Mouse (Mus musculus): ENCODE results near the gene Slc25a13. TPM values are rescaled to one million over a fixed set of nuclear protein-coding genes. Genes with fewer than 3 reads are reported as not detected.

Gene Slc25a13
- polyA plus RNA-seq, 1 experiment from 2014 or later = 26.3 TPM

DNA sequence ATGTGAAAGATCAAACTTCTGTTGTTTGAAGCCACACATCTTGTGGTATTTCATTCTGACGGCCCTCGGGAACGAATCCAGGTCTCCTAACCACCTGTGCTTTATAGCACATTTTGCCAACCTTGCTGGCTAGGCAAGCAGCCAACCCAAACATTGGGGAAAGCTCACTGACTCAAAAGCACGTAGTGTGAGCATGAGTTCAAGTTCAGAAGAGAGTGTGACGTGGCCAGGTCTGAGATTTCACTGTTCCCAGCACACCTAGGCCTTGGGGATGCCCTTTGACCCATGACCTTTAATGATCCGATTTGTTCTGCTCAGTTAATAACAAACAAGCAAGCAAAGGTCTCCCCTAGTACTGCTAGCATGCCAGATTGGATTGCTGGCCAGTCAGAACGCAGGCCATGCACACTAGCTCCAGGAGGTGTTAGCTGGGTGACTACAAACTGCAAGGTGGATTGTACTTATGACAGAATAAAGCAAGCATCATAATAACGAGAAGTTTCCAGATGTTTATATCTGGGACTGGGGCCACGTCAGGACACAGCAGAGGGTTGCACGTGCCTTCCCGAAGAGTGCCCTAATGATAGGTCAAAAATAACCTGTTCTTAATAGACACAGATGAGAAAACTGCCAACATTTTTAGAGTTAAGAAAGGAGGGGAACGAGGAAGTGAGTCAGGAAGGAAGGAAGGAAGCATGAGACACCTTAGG lies 2.8 kb upstream of the Slc25a13 start:
- H3K9me3 ChIP-seq = no peaks in the 10 kb centered on the region
- no peak for ATAC-seq (ENCODE audit: insufficient number of reproducible peaks, insufficient read depth, low FRiP score, low TSS enrichment)
- H3K9ac ChIP-seq = no peak overlapping the region
- H3K4me2 ChIP-seq (replicated peaks) = no peak overlapping the region
- peaks cover 7% of the 10 kb centered on the region; the same call in 1 of the 2 replicates for H3K4me1 ChIP-seq
- no peak overlapping the region for H3K4me3 ChIP-seq
- H3K27ac ChIP-seq = no peak overlapping the region
- WGBS = 70% methylated on average over 12 of the region's 12 CpGs
- H3K36me3 ChIP-seq = no peaks in the 10 kb centered on the region
- H3K27me3 ChIP-seq = no peaks in the 10 kb centered on the region

DNA sequence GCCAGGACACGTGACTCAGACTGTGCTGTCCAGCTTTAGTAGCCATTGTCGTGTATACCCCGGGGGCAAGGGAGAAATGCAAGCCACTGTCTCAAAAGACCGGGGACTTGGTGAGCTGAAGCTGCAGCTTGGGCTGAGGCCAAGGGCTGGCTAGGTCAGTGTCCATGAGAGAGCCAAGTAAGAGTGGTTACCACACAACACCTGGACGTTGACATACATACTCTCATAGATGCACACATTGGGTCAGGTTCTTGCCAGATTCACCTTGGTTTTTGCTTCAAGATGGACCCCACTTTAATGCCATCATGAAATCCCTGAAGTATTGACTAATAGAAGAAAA lies 283 bp upstream of the Slc25a13 start:
- no peak for ATAC-seq (ENCODE audit: insufficient number of reproducible peaks, insufficient read depth, low FRiP score, low TSS enrichment)
- Histone ChIP-seq H3K4me2 (replicated peaks) (peak overlapping the region; percentile 91), H3K4me3 (peak overlapping the region; percentile 70), H3K9me3 (no peaks in the 10 kb centered on the region), H3K36me3 (no peaks in the 10 kb centered on the region), H3K27ac (peak overlapping the region; percentile 78; the same call in 1 of the 2 replicates), H3K9ac (no peak overlapping the region), H3K27me3 (no peaks in the 10 kb centered on the region), H3K4me1 (peaks cover 7% of the 10 kb centered on the region)
- 13% methylated on average over 5 of the region's 5 CpGs for WGBS

- Histone ChIP-seq H3K4me1 (peaks cover 10% of the 10 kb centered on the region), H3K27me3 (no peaks in the 10 kb centered on the region), H3K4me2 (replicated peaks) (peak overlapping the region; percentile 91), H3K4me3 (peak overlapping the region; percentile 70), H3K27ac (peak overlapping the region; percentile 78), H3K36me3 (no peaks in the 10 kb centered on the region), H3K9ac (peak overlapping the region; percentile 68), H3K9me3 (no peaks in the 10 kb centered on the region)
- no peak for ATAC-seq (ENCODE audit: insufficient number of reproducible peaks, insufficient read depth, low FRiP score, low TSS enrichment)
- 14% methylated on average over 5 of the region's 5 CpGs for WGBS
Observed at GRCm38 (mm10) chr6:6216120-6216506, 860 bp downstream of the Slc25a13 start.

DNA sequence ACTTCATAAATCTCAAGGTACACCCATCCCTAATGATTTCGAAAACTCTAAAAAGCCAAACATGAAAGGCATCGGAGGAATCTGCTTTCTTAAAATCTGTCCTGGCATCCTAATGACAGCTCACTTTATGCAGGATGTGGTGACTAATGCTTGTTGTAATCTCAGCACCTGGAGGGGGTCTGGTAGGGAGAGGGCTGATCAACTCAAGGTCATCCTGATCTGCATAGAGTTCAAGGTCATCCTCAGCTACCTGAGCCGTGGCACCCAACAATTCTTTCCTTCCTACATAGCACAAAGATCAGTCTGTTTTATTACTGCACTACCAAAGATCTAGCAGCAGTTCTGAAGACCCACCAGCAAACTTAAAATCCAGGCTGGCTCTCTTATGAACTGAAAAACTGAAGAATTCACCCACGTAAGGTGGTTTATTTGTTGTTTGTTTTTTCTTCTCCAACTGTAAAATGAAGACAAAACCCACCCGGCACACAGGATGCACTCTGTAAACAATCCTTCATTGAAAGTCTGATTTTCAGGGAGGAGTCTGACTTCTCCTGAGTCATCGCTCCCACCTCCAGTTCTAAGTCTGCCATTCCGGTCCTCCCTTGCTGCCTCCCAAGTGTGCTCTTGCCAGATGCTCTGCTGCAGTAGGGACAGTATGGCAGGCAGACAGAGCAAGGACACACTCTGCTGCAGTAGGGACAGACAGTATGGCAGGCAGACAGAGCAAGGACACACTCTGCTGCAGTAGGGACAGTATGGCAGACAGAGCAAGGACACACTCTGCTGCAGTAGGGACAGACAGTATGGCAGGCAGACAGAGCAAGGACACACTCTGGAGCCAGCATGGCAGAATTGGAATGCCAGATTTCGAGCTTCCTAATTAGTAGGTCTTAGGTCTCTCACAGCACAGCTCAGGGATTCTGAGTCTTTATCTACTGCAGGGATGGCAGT lies 4.3 kb downstream of the Slc25a13 start:
- Histone ChIP-seq H3K9me3 (no peaks in the 10 kb centered on the region), H3K27ac (no peak overlapping the region), H3K4me3 (no peak overlapping the region), H3K36me3 (no peaks in the 10 kb centered on the region), H3K27me3 (no peaks in the 10 kb centered on the region), H3K4me2 (replicated peaks) (no peak overlapping the region), H3K4me1 (peaks cover 12% of the 10 kb centered on the region), H3K9ac (no peak overlapping the region)
- 71% methylated on average over 8 of the region's 8 CpGs for WGBS
- no peak for ATAC-seq (ENCODE audit: insufficient number of reproducible peaks, insufficient read depth, low FRiP score, low TSS enrichment)

GRCm38 (mm10) chr6:6211958-6212357 lies 5.0 kb downstream of the Slc25a13 start:
- H3K27me3 ChIP-seq = no peaks in the 10 kb centered on the region
- WGBS = 77% methylated on average over 3 of the region's 3 CpGs
- H3K9me3 ChIP-seq = no peaks in the 10 kb centered on the region
- H3K4me3 ChIP-seq = no peak overlapping the region
- no peak overlapping the region for H3K4me2 ChIP-seq (replicated peaks)
- no peak for ATAC-seq (ENCODE audit: insufficient number of reproducible peaks, insufficient read depth, low FRiP score, low TSS enrichment)
- H3K9ac ChIP-seq = no peak overlapping the region
- H3K4me1 ChIP-seq = peaks cover 12% of the 10 kb centered on the region
- H3K27ac ChIP-seq = no peak overlapping the region
- no peaks in the 10 kb centered on the region for H3K36me3 ChIP-seq

DNA sequence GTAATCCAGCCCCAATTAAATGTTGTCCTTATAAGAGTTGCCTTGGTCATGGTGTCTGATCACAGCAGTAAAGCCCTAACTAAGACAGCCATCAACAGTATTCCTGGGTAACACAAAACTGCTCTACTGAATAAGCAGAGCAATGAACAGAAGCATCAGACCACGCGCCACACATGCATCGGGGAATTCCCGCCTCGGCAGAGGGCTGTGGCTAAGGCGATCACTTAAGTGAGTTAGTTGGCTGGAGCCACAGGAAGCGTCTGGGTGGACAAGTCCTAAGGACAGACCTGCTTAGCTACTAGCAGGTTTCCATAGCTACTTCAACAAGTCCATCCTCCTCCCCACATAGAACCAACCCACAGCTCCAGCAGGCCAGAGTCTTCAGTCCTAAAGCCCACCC lies 6.3 kb downstream of the Slc25a13 start:
- WGBS = 88% methylated on average over 7 of the region's 7 CpGs
- Histone ChIP-seq H3K27ac (no peak overlapping the region), H3K4me1 (peaks cover 5% of the 10 kb centered on the region), H3K4me2 (replicated peaks) (no peak overlapping the region), H3K36me3 (no peaks in the 10 kb centered on the region), H3K9me3 (no peaks in the 10 kb centered on the region), H3K4me3 (no peak overlapping the region), H3K27me3 (no peaks in the 10 kb centered on the region), H3K9ac (no peak overlapping the region)
- ATAC-seq (ENCODE audit: insufficient number of reproducible peaks, insufficient read depth, low FRiP score, low TSS enrichment) = no peak

- Histone ChIP-seq H3K4me1 (peaks cover 5% of the 10 kb centered on the region), H3K27ac (no peak overlapping the region), H3K9ac (no peak overlapping the region), H3K36me3 (no peaks in the 10 kb centered on the region), H3K4me3 (no peak overlapping the region), H3K4me2 (replicated peaks) (no peak overlapping the region), H3K27me3 (no peaks in the 10 kb centered on the region), H3K9me3 (no peaks in the 10 kb centered on the region)
- 57% methylated on average over 4 of the region's 4 CpGs for WGBS
- ATAC-seq (ENCODE audit: insufficient number of reproducible peaks, insufficient read depth, low FRiP score, low TSS enrichment) = no peak
Observed at GRCm38 (mm10) chr6:6208351-6209059, 8.5 kb downstream of the Slc25a13 start.

- Histone ChIP-seq H3K4me2 (replicated peaks) (no peak overlapping the region), H3K27ac (no peak overlapping the region), H3K9ac (no peak overlapping the region), H3K27me3 (no peaks in the 10 kb centered on the region), H3K4me3 (no peak overlapping the region), H3K4me1 (peaks cover 5% of the 10 kb centered on the region), H3K9me3 (no peaks in the 10 kb centered on the region), H3K36me3 (no peaks in the 10 kb centered on the region)
- WGBS = 78% methylated on average over 3 of the region's 3 CpGs
- no peak for ATAC-seq (ENCODE audit: insufficient number of reproducible peaks, insufficient read depth, low FRiP score, low TSS enrichment)
Observed at GRCm38 (mm10) chr6:6207836-6208235, 9.1 kb downstream of the Slc25a13 start.

DNA sequence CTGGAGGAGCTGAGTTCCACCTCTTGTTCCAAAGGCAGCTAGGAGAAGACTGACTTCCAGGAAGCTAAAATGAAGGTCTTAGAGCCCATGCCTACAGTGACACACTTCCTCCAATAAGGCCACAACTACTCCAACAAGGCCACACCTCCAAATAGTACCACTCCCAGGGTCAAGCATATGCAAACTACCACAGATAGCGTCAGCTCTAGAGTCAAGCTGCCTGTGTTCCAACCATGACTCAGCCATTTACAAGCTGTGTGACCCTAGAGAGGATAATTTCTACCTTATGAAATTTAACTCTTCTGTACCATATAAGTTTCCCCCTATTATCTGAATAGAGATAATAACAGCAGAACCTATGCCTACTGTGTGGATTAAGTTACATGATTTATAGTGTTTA lies 9.6 kb downstream of the Slc25a13 start:
- Histone ChIP-seq H3K9me3 (no peaks in the 10 kb centered on the region), H3K4me3 (no peak overlapping the region), H3K4me1 (peaks cover 5% of the 10 kb centered on the region), H3K27me3 (no peaks in the 10 kb centered on the region), H3K36me3 (no peaks in the 10 kb centered on the region), H3K9ac (no peak overlapping the region), H3K4me2 (replicated peaks) (no peak overlapping the region), H3K27ac (no peak overlapping the region)
- no peak for ATAC-seq (ENCODE audit: insufficient number of reproducible peaks, insufficient read depth, low FRiP score, low TSS enrichment)
- 81% methylated on average over 1 of the region's 1 CpGs for WGBS

- no peak overlapping the region for H3K27ac ChIP-seq
- H3K9ac ChIP-seq = no peak overlapping the region
- H3K4me1 ChIP-seq = no peaks in the 10 kb centered on the region
- no peaks in the 10 kb centered on the region for H3K36me3 ChIP-seq
- H3K27me3 ChIP-seq = no peaks in the 10 kb centered on the region
- ATAC-seq (ENCODE audit: insufficient number of reproducible peaks, insufficient read depth, low FRiP score, low TSS enrichment) = no peak
- H3K4me3 ChIP-seq = no peak overlapping the region
- 95% methylated on average over 3 of the region's 3 CpGs for WGBS
- no peaks in the 10 kb centered on the region for H3K9me3 ChIP-seq
- H3K4me2 ChIP-seq (replicated peaks) = no peak overlapping the region
Observed at GRCm38 (mm10) chr6:6205599-6206165, 11.3 kb downstream of the Slc25a13 start.

GRCm38 (mm10) chr6:6202451-6202850 lies 14.5 kb downstream of the Slc25a13 start:
- 87% methylated on average over 6 of the region's 6 CpGs for WGBS
- Histone ChIP-seq H3K4me1 (no peaks in the 10 kb centered on the region), H3K36me3 (no peaks in the 10 kb centered on the region), H3K4me2 (replicated peaks) (no peak overlapping the region), H3K9ac (no peak overlapping the region), H3K9me3 (no peaks in the 10 kb centered on the region), H3K4me3 (no peak overlapping the region), H3K27me3 (no peaks in the 10 kb centered on the region), H3K27ac (no peak overlapping the region)
- no peak for ATAC-seq (ENCODE audit: insufficient number of reproducible peaks, insufficient read depth, low FRiP score, low TSS enrichment)

All from embryonic facial prominence, embryonic 12.5 days (tissue).